Mouse (Mus musculus): ENCODE results near the gene Aamp. TPM values are rescaled to one million over a fixed set of nuclear protein-coding genes. Genes with fewer than 3 reads are reported as not detected.
"Not testable (repeated sequence)": the region's sequence is repeated elsewhere in the genome, so short reads cannot be mapped to it uniquely, and the experiment has no call there.

Gene Aamp
- 247 and 256 TPM in 2 replicates for polyA plus RNA-seq (2015; fragmentation: Nextera tagmentation; extraction: Ambion mirVana)

GRCm38 (mm10) chr1:74284543-74285160 lies at the start of gene Aamp, which contains the start of gene Pnkd:
Gene Aamp (minus strand): TSS chr1:74284738.
Gene Pnkd (plus strand): TSS chr1:74284930.
- ATAC-seq (ENCODE audit: insufficient number of reproducible peaks, low FRiP score, low TSS enrichment, low read depth), result peak; percentile 97
- H3K9me3 ChIP-seq (replicated peaks), result no peaks in the 10 kb centered on the region

GRCm38 (mm10) chr1:74332930-74333329 lies 48.4 kb upstream of the Aamp start:
- no peaks in the 10 kb centered on the region for H3K27me3 ChIP-seq
- WGBS, result 4% methylated on average over 9 of the region's 9 CpGs
- ATAC-seq (ENCODE audit: insufficient number of reproducible peaks, low FRiP score, low TSS enrichment, low read depth), result no peak
- no peaks in the 10 kb centered on the region for H3K9me3 ChIP-seq (replicated peaks)
- peak overlapping the region; percentile 92 for H3K27ac ChIP-seq (replicated peaks)
- H3K4me2 ChIP-seq (replicated peaks), result peak overlapping the region; percentile 85
- peak overlapping the region; percentile 55 for H3K4me3 ChIP-seq (replicated peaks)
- 0 out of 2 replicates have a peak, but pooled peaks cover 3% of the 10 kb centered on the region for H3K36me3 ChIP-seq
- H3K4me1 ChIP-seq, result peaks cover 54% of the 10 kb centered on the region
- peak overlapping the region; percentile 27 for H3K9ac ChIP-seq

More at GRCm38 (mm10) chr1:74284543-74285160, at the start of gene Aamp, which contains the start of gene Pnkd:
- Histone ChIP-seq H3K4me2 (replicated peaks) (peak within 1 kb of the TSS; percentile 81), H3K4me1 (peaks cover 39% of the 10 kb centered on the region), H3K4me3 (replicated peaks) (peak within 1 kb of the TSS; percentile 87), H3K27ac (replicated peaks) (peak within 1 kb of the TSS; percentile 84), H3K36me3 (peaks cover 50% of the 10 kb centered on the region), H3K9ac (peak within 1 kb of the TSS; percentile 80), H3K27me3 (no peaks in the 10 kb centered on the region)
- under 1% methylated on average over 56 of the region's 56 CpGs for WGBS

GRCm38 (mm10) chr1:74332241-74332763 lies 47.8 kb upstream of the Aamp start:
- Histone ChIP-seq H3K4me1 (peaks cover 54% of the 10 kb centered on the region), H3K9me3 (replicated peaks) (no peaks in the 10 kb centered on the region), H3K27ac (replicated peaks) (peak overlapping the region; percentile 92), H3K4me2 (replicated peaks) (peak overlapping the region; percentile 85), H3K27me3 (no peaks in the 10 kb centered on the region), H3K36me3 (0 out of 2 replicates have a peak, but pooled peaks cover 3% of the 10 kb centered on the region), H3K4me3 (replicated peaks) (peak overlapping the region; percentile 55), H3K9ac (peak overlapping the region; percentile 27; the same call in 1 of the 2 replicates)
- peak; percentile 93 for ATAC-seq (ENCODE audit: insufficient number of reproducible peaks, low FRiP score, low TSS enrichment, low read depth)
- WGBS, result under 1% methylated on average over 36 of the region's 36 CpGs

GRCm38 (mm10) chr1:74331046-74331681 lies 46.6 kb upstream of the Aamp start:
- H3K4me1 ChIP-seq, result peaks cover 54% of the 10 kb centered on the region
- no peak for ATAC-seq (ENCODE audit: insufficient number of reproducible peaks, low FRiP score, low TSS enrichment, low read depth)
- H3K36me3 ChIP-seq, result 0 out of 2 replicates have a peak, but pooled peaks cover 3% of the 10 kb centered on the region
- H3K27ac ChIP-seq (replicated peaks), result peak overlapping the region; percentile 92
- H3K9ac ChIP-seq, result no peak overlapping the region
- no peak overlapping the region for H3K4me2 ChIP-seq (replicated peaks)
- no peaks in the 10 kb centered on the region for H3K27me3 ChIP-seq
- 58% methylated on average over 4 of the region's 4 CpGs for WGBS
- no peak overlapping the region for H3K4me3 ChIP-seq (replicated peaks)
- no peaks in the 10 kb centered on the region for H3K9me3 ChIP-seq (replicated peaks)

DNA sequence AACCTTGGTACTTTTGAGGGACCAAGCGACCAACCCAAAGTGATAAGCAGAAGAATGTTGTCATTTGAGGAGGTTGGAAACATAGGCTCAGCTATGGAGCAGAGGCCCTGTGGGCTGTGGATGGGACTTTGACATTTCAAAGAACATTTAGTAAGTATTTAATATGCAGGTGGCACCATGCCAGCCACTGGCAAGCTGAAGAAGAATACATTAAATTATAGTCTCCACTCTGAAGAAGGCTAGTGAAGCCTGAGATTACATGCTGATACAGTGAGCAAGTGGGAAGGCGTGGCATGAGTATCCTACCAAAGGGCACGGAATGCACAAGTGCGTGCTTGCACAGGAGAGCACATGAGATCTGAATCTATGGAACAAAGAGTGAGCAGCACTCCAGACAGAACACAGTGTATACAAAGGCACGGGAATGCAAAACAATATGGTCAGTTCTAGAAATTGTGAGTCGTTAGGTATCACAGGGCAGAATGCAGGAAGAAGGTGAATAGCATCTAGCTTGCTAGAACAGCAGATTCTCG lies 45.4 kb upstream of the Aamp start:
- Histone ChIP-seq H3K4me2 (replicated peaks) (no peak overlapping the region), H3K36me3 (no peaks in the 10 kb centered on the region), H3K27me3 (no peaks in the 10 kb centered on the region), H3K27ac (replicated peaks) (peak overlapping the region; percentile 92; the same call in 1 of the 2 replicates), H3K9me3 (replicated peaks) (no peaks in the 10 kb centered on the region), H3K4me3 (replicated peaks) (no peak overlapping the region), H3K4me1 (peaks cover 48% of the 10 kb centered on the region), H3K9ac (no peak overlapping the region)
- WGBS, result 67% methylated on average over 7 of the region's 7 CpGs
- no peak for ATAC-seq (ENCODE audit: insufficient number of reproducible peaks, low FRiP score, low TSS enrichment, low read depth)

GRCm38 (mm10) chr1:74326916-74327315 lies 42.4 kb upstream of the Aamp start:
- ATAC-seq (ENCODE audit: insufficient number of reproducible peaks, low FRiP score, low TSS enrichment, low read depth); H3K27me3 ChIP-seq; H3K27ac ChIP-seq (replicated peaks); H3K4me3 ChIP-seq (replicated peaks); H3K36me3 ChIP-seq; H3K9ac ChIP-seq; H3K9me3 ChIP-seq (replicated peaks); H3K4me2 ChIP-seq (replicated peaks): not testable (repeated sequence)
- WGBS, result 74% methylated on average over 2 of the region's 2 CpGs
- peaks cover 25% of the 10 kb centered on the region for H3K4me1 ChIP-seq

DNA sequence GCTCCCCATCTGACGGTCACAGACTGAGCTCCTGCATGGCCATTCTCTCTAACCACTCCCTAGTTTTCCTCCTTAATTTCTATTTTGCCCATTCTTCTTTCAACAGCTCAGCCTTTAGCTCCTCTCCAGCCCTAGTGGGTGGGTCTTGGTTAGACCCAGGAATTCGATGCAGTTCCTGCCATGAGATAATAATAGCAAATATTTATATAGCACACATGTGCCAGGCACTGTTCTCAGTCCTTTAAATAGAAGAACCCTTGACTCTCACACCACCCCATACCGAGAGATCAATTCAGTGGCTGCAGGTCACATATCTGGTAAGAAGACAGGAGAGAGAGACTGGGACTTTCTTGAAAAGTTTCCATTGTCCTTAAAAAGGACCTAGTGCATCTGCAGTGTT lies 36.9 kb upstream of the Aamp start:
- Histone ChIP-seq H3K9me3 (replicated peaks) (no peaks in the 10 kb centered on the region), H3K4me2 (replicated peaks) (no peak overlapping the region), H3K9ac (no peak overlapping the region), H3K4me3 (replicated peaks) (no peak overlapping the region), H3K27ac (replicated peaks) (0 out of 2 replicates have a peak overlapping the region, but pooled peaks have one; percentile 55), H3K4me1 (no peaks in the 10 kb centered on the region), H3K27me3 (no peaks in the 10 kb centered on the region), H3K36me3 (no peaks in the 10 kb centered on the region)
- ATAC-seq (ENCODE audit: insufficient number of reproducible peaks, low FRiP score, low TSS enrichment, low read depth), result no peak
- WGBS, result 68% methylated on average over 3 of the region's 3 CpGs

DNA sequence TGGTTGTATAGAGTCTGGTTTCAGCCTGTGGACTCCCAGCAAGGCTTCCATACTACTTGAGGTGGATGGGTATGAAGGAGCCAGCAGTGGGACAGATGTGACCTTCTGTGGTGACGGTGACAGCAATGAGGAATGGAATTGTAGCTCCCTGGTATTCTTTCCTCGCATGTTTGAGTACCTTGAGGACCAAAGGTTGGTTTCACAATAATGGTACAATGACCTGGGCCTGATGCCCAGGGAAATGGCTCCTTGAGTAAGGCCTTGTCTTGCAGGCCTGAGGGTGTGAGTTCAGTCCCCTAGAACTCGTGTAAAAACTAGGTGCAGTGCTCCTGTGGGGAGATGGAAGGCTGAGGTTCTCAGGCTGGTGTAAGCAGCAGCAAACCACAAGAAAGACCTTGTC lies 34.2 kb upstream of the Aamp start:
- 90% methylated on average over 3 of the region's 3 CpGs for WGBS
- Histone ChIP-seq H3K36me3 (no peaks in the 10 kb centered on the region), H3K9me3 (replicated peaks) (no peaks in the 10 kb centered on the region)

DNA sequence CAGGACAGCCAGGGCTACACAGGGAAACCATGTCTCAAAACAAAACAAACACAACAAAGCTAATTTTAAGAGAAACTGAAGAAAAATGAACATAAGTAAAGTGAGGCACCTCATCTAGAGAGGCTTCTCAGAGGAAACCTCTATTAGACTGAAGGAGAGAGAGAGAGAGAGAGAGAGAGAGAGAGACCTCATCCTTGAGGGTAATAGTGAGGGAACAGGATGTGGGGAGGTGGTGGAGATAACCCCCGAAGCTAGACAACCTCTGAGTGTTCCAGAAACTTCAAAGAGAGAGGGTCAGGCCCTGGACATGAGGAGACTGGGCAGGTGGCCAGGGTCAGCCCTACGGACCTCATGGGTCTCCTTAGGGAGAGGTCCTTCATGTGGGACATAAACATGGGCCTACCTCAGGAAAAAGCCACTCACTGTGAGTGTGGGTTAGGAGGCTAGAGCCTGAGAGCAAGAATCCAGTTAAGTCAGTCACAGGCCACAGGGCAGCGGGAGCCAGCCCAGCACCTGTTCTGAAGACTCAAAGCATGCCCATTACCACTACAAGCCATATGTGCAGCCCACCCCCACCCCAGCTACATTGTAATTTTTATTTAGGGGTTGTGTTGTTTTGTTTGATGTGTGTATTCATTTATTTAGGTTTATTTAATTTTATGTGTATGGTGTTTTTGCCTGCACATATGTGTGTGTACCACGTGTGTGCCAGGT lies 31.7 kb upstream of the Aamp start:
- H3K4me1 ChIP-seq, result no peaks in the 10 kb centered on the region
- no peak for ATAC-seq (ENCODE audit: insufficient number of reproducible peaks, low FRiP score, low TSS enrichment, low read depth)

More for the DNA sequence above, 34.2 kb upstream of the Aamp start:
- no peak overlapping the region for H3K27ac ChIP-seq (replicated peaks)
- ATAC-seq (ENCODE audit: insufficient number of reproducible peaks, low FRiP score, low TSS enrichment, low read depth), result no peak
- H3K9ac ChIP-seq, result no peak overlapping the region
- H3K4me3 ChIP-seq (replicated peaks), result no peak overlapping the region
- no peaks in the 10 kb centered on the region for H3K27me3 ChIP-seq
- H3K4me1 ChIP-seq, result no peaks in the 10 kb centered on the region
- no peak overlapping the region for H3K4me2 ChIP-seq (replicated peaks)

GRCm38 (mm10) chr1:74314796-74315195 lies 30.3 kb upstream of the Aamp start:
- H3K27me3 ChIP-seq, result no peaks in the 10 kb centered on the region
- H3K36me3 ChIP-seq, result no peaks in the 10 kb centered on the region
- H3K9ac ChIP-seq, result no peak overlapping the region
- H3K4me1 ChIP-seq, result no peaks in the 10 kb centered on the region
- H3K4me3 ChIP-seq (replicated peaks), result no peak overlapping the region
- H3K27ac ChIP-seq (replicated peaks), result no peak overlapping the region
- H3K9me3 ChIP-seq (replicated peaks), result no peaks in the 10 kb centered on the region
- no peak for ATAC-seq (ENCODE audit: insufficient number of reproducible peaks, low FRiP score, low TSS enrichment, low read depth)
- WGBS, result 83% methylated on average over 3 of the region's 3 CpGs
- H3K4me2 ChIP-seq (replicated peaks), result no peak overlapping the region

More for the DNA sequence above, 31.7 kb upstream of the Aamp start:
- Histone ChIP-seq H3K9me3 (replicated peaks) (no peaks in the 10 kb centered on the region), H3K4me3 (replicated peaks) (no peak overlapping the region), H3K9ac (no peak overlapping the region), H3K4me2 (replicated peaks) (no peak overlapping the region), H3K27me3 (no peaks in the 10 kb centered on the region), H3K36me3 (no peaks in the 10 kb centered on the region), H3K27ac (replicated peaks) (no peak overlapping the region)
- WGBS, result 67% methylated on average over 4 of the region's 4 CpGs

Measured in embryonic facial prominence, embryonic 15.5 days (tissue).